Mouse (Mus musculus): ENCODE measurements around the gene Stxbp3. TPM values are rescaled to one million over a fixed set of nuclear protein-coding genes. Genes with fewer than 3 reads are reported as not detected.

The Stxbp3 gene
- polyA plus RNA-seq, 1 experiment: 141 TPM

- no peak for TF ChIP-seq POLR2A (IDR thresholded peaks at IDR 0.05; ENCODE audit: borderline replicate concordance, low read depth, low read length)
- TF ChIP-seq CTCF (IDR thresholded peaks at IDR 0.05; ENCODE audit: low read depth, low read length): no peak
- Histone ChIP-seq H3K4me3 (ENCODE audit: insufficient read depth, low read length) (no peak overlapping the region), H3K27ac (ENCODE audit: insufficient read depth, low read depth, low read length) (no peak overlapping the region), H3K4me1 (ENCODE audit: control insufficient read depth, insufficient read depth, low read length) (peaks cover under 1% of the 10 kb centered on the region)
Observed at GRCm38 (mm10) chr3:108790499-108790898, 49.8 kb downstream of the Stxbp3 start.

- no peak for TF ChIP-seq POLR2A (IDR thresholded peaks at IDR 0.05; ENCODE audit: borderline replicate concordance, low read depth, low read length)
- no peak for TF ChIP-seq CTCF (IDR thresholded peaks at IDR 0.05; ENCODE audit: low read depth, low read length)
- Histone ChIP-seq H3K4me3 (ENCODE audit: insufficient read depth, low read length) (no peak overlapping the region), H3K27ac (ENCODE audit: insufficient read depth, low read depth, low read length) (no peak overlapping the region), H3K4me1 (ENCODE audit: control insufficient read depth, insufficient read depth, low read length) (no peaks in the 10 kb centered on the region)
Observed at GRCm38 (mm10) chr3:108789299-108789698, 51.0 kb downstream of the Stxbp3 start.

GRCm38 (mm10) chr3:108788455-108788794, 51.9 kb downstream of the Stxbp3 start:
- Histone ChIP-seq H3K27ac (ENCODE audit: insufficient read depth, low read depth, low read length) (no peak overlapping the region), H3K4me3 (ENCODE audit: insufficient read depth, low read length) (no peak overlapping the region), H3K4me1 (ENCODE audit: control insufficient read depth, insufficient read depth, low read length) (no peaks in the 10 kb centered on the region)
- no peak for TF ChIP-seq POLR2A (IDR thresholded peaks at IDR 0.05; ENCODE audit: borderline replicate concordance, low read depth, low read length)
- TF ChIP-seq CTCF (IDR thresholded peaks at IDR 0.05; ENCODE audit: low read depth, low read length): no peak

GRCm38 (mm10) chr3:108787754-108788454, 52.4 kb downstream of the Stxbp3 start:
- no peak overlapping the region for H3K4me3 ChIP-seq (ENCODE audit: insufficient read depth, low read length)
- no peak for TF ChIP-seq CTCF (IDR thresholded peaks at IDR 0.05; ENCODE audit: low read depth, low read length)
- no peak for TF ChIP-seq POLR2A (IDR thresholded peaks at IDR 0.05; ENCODE audit: borderline replicate concordance, low read depth, low read length)
- H3K4me1 ChIP-seq (ENCODE audit: control insufficient read depth, insufficient read depth, low read length): no peaks in the 10 kb centered on the region
- no peak overlapping the region for H3K27ac ChIP-seq (ENCODE audit: insufficient read depth, low read depth, low read length)

- Histone ChIP-seq H3K4me3 (ENCODE audit: insufficient read depth, low read length) (no peak overlapping the region), H3K27ac (ENCODE audit: insufficient read depth, low read depth, low read length) (no peak overlapping the region), H3K4me1 (ENCODE audit: control insufficient read depth, insufficient read depth, low read length) (peaks cover under 1% of the 10 kb centered on the region; the same call in 1 of the 2 replicates)
- TF ChIP-seq POLR2A (IDR thresholded peaks at IDR 0.05; ENCODE audit: borderline replicate concordance, low read depth, low read length): no peak
- no peak for TF ChIP-seq CTCF (IDR thresholded peaks at IDR 0.05; ENCODE audit: low read depth, low read length)
Observed at GRCm38 (mm10) chr3:108786520-108786919, 53.8 kb downstream of the Stxbp3 start.

- no peak overlapping the region for H3K27ac ChIP-seq (ENCODE audit: insufficient read depth, low read depth, low read length)
- H3K4me3 ChIP-seq (ENCODE audit: insufficient read depth, low read length): no peak overlapping the region
- TF ChIP-seq POLR2A (IDR thresholded peaks at IDR 0.05; ENCODE audit: borderline replicate concordance, low read depth, low read length) (no peak), CTCF (IDR thresholded peaks at IDR 0.05; ENCODE audit: low read depth, low read length) (no peak)
- peaks cover 6% of the 10 kb centered on the region; the same call in 1 of the 2 replicates for H3K4me1 ChIP-seq (ENCODE audit: control insufficient read depth, insufficient read depth, low read length)
Observed at GRCm38 (mm10) chr3:108782364-108782895, 57.9 kb downstream of the Stxbp3 start.

- no peak for TF ChIP-seq CTCF (IDR thresholded peaks at IDR 0.05; ENCODE audit: low read depth, low read length)
- no peak for TF ChIP-seq POLR2A (IDR thresholded peaks at IDR 0.05; ENCODE audit: borderline replicate concordance, low read depth, low read length)
- H3K4me3 ChIP-seq (ENCODE audit: insufficient read depth, low read length): no peak overlapping the region
- H3K4me1 ChIP-seq (ENCODE audit: control insufficient read depth, insufficient read depth, low read length): peaks cover 6% of the 10 kb centered on the region; the same call in 1 of the 2 replicates
- H3K27ac ChIP-seq (ENCODE audit: insufficient read depth, low read depth, low read length): no peak overlapping the region
Observed at GRCm38 (mm10) chr3:108781884-108782270, 58.4 kb downstream of the Stxbp3 start.

GRCm38 (mm10) chr3:108781238-108781883, 59.0 kb downstream of the Stxbp3 start:
- no peak for TF ChIP-seq CTCF (IDR thresholded peaks at IDR 0.05; ENCODE audit: low read depth, low read length)
- Histone ChIP-seq H3K27ac (ENCODE audit: insufficient read depth, low read depth, low read length) (no peak overlapping the region), H3K4me3 (ENCODE audit: insufficient read depth, low read length) (no peak overlapping the region), H3K4me1 (ENCODE audit: control insufficient read depth, insufficient read depth, low read length) (peaks cover 6% of the 10 kb centered on the region; the same call in 1 of the 2 replicates)

GRCm38 (mm10) chr3:108778761-108779540, 61.4 kb downstream of the Stxbp3 start:
- Histone ChIP-seq H3K27ac (ENCODE audit: insufficient read depth, low read depth, low read length) (no peak overlapping the region), H3K4me1 (ENCODE audit: control insufficient read depth, insufficient read depth, low read length) (peaks cover 6% of the 10 kb centered on the region; the same call in 1 of the 2 replicates), H3K4me3 (ENCODE audit: insufficient read depth, low read length) (no peak overlapping the region)
- TF ChIP-seq CTCF (IDR thresholded peaks at IDR 0.05; ENCODE audit: low read depth, low read length) (no peak), POLR2A (IDR thresholded peaks at IDR 0.05; ENCODE audit: borderline replicate concordance, low read depth, low read length) (no peak)
